Mouse (Mus musculus) lung, adult 2 months (tissue): ENCODE results near the gene Pkdrej.
"Not testable (repeated sequence)": the region's sequence is repeated elsewhere in the genome, so short reads cannot be mapped to it uniquely, and the experiment has no call there.

Experiments used
- CTCF ChIP-seq: fragments of 200-500 bp; IDR thresholded peaks from 2 replicates; pipeline ENCODE4 v1.5.1; 2011; ENCODE audit warnings: mild to moderate bottlenecking, low read length, control low read depth; ENCODE audit not compliant: insufficient read depth
- POLR2A ChIP-seq: fragments of 200-500 bp; IDR thresholded peaks from 2 replicates; pipeline ENCODE4 v1.6.1; 2011; ENCODE audit warnings: low read depth, mild to moderate bottlenecking, control low read depth, low read length, borderline replicate concordance; ENCODE audit errors: extremely low read depth

DNA sequence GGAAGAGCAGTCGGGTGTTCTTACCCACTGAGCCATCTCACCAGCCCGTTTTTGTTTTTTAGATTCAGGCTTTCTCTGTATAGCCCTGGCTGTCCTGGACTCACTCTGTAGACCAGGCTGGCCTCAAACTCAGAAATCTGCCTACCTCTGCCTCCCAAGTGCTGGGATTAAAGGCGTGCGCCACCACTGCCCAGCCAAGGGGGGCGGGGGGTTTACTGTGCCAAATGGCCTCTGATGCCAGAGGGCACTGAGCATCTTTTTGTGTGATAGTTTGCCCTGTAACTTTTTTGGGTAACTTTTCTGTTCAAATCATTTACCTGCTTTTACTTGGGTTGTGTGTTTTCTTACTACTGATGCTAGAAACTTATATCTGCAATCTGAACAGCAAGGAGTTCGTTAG is 42.6 kb downstream of the Pkdrej start:
- not testable (repeated sequence) for TF ChIP-seq CTCF, POLR2A
